Mouse (Mus musculus): Measurements from ENCODE around the gene Pate3. TPM values are rescaled to one million over a fixed set of nuclear protein-coding genes. Genes with fewer than 3 reads are reported as not detected.

The Pate3 gene
- polyA plus RNA-seq, 1 experiment from 2014 or later = not detected

- H3K4me1 ChIP-seq (replicated peaks; ENCODE audit: control insufficient read depth, insufficient read depth) = no peaks in the 10 kb centered on the region
- no peaks in the 10 kb centered on the region for H3K36me3 ChIP-seq (ENCODE audit: control insufficient read depth, insufficient read depth, low read length)
- no peak overlapping the region for H3K27ac ChIP-seq (replicated peaks)
- H3K27me3 ChIP-seq (ENCODE audit: control insufficient read depth, insufficient read depth, low read length) = no peaks in the 10 kb centered on the region
- H3K4me2 ChIP-seq (replicated peaks; ENCODE audit: low read depth) = no peak overlapping the region
- WGBS = 17% methylated on average over 2 of the region's 2 CpGs
- H3K4me3 ChIP-seq (ENCODE audit: low read depth, low read length) = no peak overlapping the region
- DNase-seq (ENCODE audit: low spot score) (no peak), ATAC-seq (ENCODE audit: low FRiP score, low TSS enrichment) (no peak)
- H3K9ac ChIP-seq (ENCODE audit: low read length) = no peak overlapping the region
- H3K9me3 ChIP-seq (ENCODE audit: control insufficient read depth, low read length) = no peaks in the 10 kb centered on the region
- TF ChIP-seq EP300 (optimal IDR thresholded peaks at IDR 0.05) (no peak), CTCF (IDR thresholded peaks at IDR 0.05; ENCODE audit: low read depth) (peak; percentile 67)
Observed at GRCm38 (mm10) chr9:35614005-35614404, 34.0 kb downstream of the Pate3 start.

- WGBS = 83% methylated on average over 1 of the region's 1 CpGs
Observed at GRCm38 (mm10) chr9:35611841-35612240, 36.2 kb downstream of the Pate3 start, which contains the start of gene Pate4. Gene Pate4 (minus strand): TSS chr9:35611941.

GRCm38 (mm10) chr9:35607647-35608405 is 40.2 kb downstream of the Pate3 start:
- ATAC-seq (ENCODE audit: low FRiP score, low TSS enrichment) (no peak), DNase-seq (ENCODE audit: low spot score) (no peak)
- no peaks in the 10 kb centered on the region for H3K9me3 ChIP-seq (ENCODE audit: control insufficient read depth, low read length)
- H3K27me3 ChIP-seq (ENCODE audit: control insufficient read depth, insufficient read depth, low read length) = no peaks in the 10 kb centered on the region
- no peak overlapping the region for H3K4me3 ChIP-seq (ENCODE audit: low read depth, low read length)
- TF ChIP-seq EP300 (optimal IDR thresholded peaks at IDR 0.05) = no peak
- TF ChIP-seq CTCF (IDR thresholded peaks at IDR 0.05; ENCODE audit: low read depth) = no peak
- H3K27ac ChIP-seq (replicated peaks) = no peak overlapping the region
- H3K9ac ChIP-seq (ENCODE audit: low read length) = no peak overlapping the region
- H3K4me2 ChIP-seq (replicated peaks; ENCODE audit: low read depth) = no peak overlapping the region
- H3K36me3 ChIP-seq (ENCODE audit: control insufficient read depth, insufficient read depth, low read length) = no peaks in the 10 kb centered on the region
- 64% methylated on average over 8 of the region's 8 CpGs for whole genome bisulfite sequencing
- H3K4me1 ChIP-seq (replicated peaks; ENCODE audit: control insufficient read depth, insufficient read depth) = no peaks in the 10 kb centered on the region

More at GRCm38 (mm10) chr9:35611841-35612240, 36.2 kb downstream of the Pate3 start, which contains the start of gene Pate4:
- ATAC-seq (ENCODE audit: low FRiP score, low TSS enrichment) = no peak
- no peak within 1 kb of the TSS for H3K27ac ChIP-seq (replicated peaks)
- H3K9me3 ChIP-seq (ENCODE audit: control insufficient read depth, low read length) = no peaks in the 10 kb centered on the region
- H3K4me2 ChIP-seq (replicated peaks; ENCODE audit: low read depth) = no peak within 1 kb of the TSS
- no peak for DNase-seq (ENCODE audit: low spot score)
- H3K36me3 ChIP-seq (ENCODE audit: control insufficient read depth, insufficient read depth, low read length) = no peaks in the 10 kb centered on the region
- H3K27me3 ChIP-seq (ENCODE audit: control insufficient read depth, insufficient read depth, low read length) = no peaks in the 10 kb centered on the region
- no peak within 1 kb of the TSS for H3K9ac ChIP-seq (ENCODE audit: low read length)
- no peak within 1 kb of the TSS for H3K4me3 ChIP-seq (ENCODE audit: low read depth, low read length)
- TF ChIP-seq EP300 (optimal IDR thresholded peaks at IDR 0.05) = no peak
- no peak for TF ChIP-seq CTCF (IDR thresholded peaks at IDR 0.05; ENCODE audit: low read depth)
- H3K4me1 ChIP-seq (replicated peaks; ENCODE audit: control insufficient read depth, insufficient read depth) = no peaks in the 10 kb centered on the region

Other genes with a start within 250 kb of the Pate3 start
- 2.5 and 2.7 TPM in 2 replicates for gene Cdon, start 227.1 kb downstream of the Pate3 start, polyA plus RNA-seq (2015; fragmentation: Nextera tagmentation; extraction: Ambion mirVana)
- gene Gm1113, start 129.9 kb downstream of the Pate3 start, polyA plus RNA-seq (2015; fragmentation: Nextera tagmentation; extraction: Ambion mirVana) = not detected in 2 replicates
- 0.38 and 0.50 TPM in 2 replicates for gene Ddx25, start 89.7 kb downstream of the Pate3 start, polyA plus RNA-seq (2015; fragmentation: Nextera tagmentation; extraction: Ambion mirVana)
- gene Pus3, start 89.6 kb downstream of the Pate3 start, polyA plus RNA-seq (2015; fragmentation: Nextera tagmentation; extraction: Ambion mirVana) = 7.9 and 9.3 TPM in 2 replicates
- 0.19 and 0.31 TPM in 2 replicates for gene Pate2, start 77.9 kb downstream of the Pate3 start, polyA plus RNA-seq (2015; fragmentation: Nextera tagmentation; extraction: Ambion mirVana)
- 4.1 and 4.7 TPM in 2 replicates for gene Hyls1, start 77.8 kb downstream of the Pate3 start, polyA plus RNA-seq (2015; fragmentation: Nextera tagmentation; extraction: Ambion mirVana)
- not detected in 2 replicates for gene Pate4, start 36.3 kb downstream of the Pate3 start, polyA plus RNA-seq (2015; fragmentation: Nextera tagmentation; extraction: Ambion mirVana)
- not detected in 2 replicates for gene Pate1, start 39.2 kb upstream of the Pate3 start, polyA plus RNA-seq (2015; fragmentation: Nextera tagmentation; extraction: Ambion mirVana)
- gene Gm17677, start 92.8 kb upstream of the Pate3 start, polyA plus RNA-seq (2015; fragmentation: Nextera tagmentation; extraction: Ambion mirVana) = not detected in 2 replicates
- not detected in 2 replicates for gene Gm17727, start 129.9 kb upstream of the Pate3 start, polyA plus RNA-seq (2015; fragmentation: Nextera tagmentation; extraction: Ambion mirVana)
- gene Gm27235, start 141.9 kb upstream of the Pate3 start, polyA plus RNA-seq (2015; fragmentation: Nextera tagmentation; extraction: Ambion mirVana) = not detected in 2 replicates
- gene D730048I06Rik, start 141.9 kb upstream of the Pate3 start, polyA plus RNA-seq (2015; fragmentation: Nextera tagmentation; extraction: Ambion mirVana) = not detected in 2 replicates
- not detected in 2 replicates for gene 9230110F15Rik, start 195.9 kb upstream of the Pate3 start, polyA plus RNA-seq (2015; fragmentation: Nextera tagmentation; extraction: Ambion mirVana)